Mouse (Mus musculus): ENCODE results near the gene Polr2e.

Polr2e gene

DNA sequence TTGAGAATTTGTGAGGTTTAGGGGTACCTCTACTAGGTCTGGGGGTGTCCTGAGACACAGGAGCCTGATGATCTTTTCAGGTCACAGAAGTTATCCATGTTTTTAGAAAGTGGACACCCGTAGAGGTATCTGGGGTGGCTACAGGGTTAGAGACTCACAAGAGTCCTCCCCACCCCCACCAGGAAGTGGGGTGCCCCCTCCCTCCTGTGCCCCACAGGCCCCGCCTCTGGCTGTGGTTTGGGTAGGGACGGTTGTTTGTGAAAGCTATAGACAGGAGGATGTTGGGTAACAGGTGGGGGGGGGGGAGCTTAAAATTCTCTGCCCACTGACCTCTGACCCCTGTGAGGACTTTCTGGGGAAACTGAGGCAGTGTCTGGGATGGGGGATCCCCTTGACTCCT lies 22.2 kb downstream of the Polr2e start:
- no peak for DNase-seq (ENCODE audit: low read depth, low spot score)

DNA sequence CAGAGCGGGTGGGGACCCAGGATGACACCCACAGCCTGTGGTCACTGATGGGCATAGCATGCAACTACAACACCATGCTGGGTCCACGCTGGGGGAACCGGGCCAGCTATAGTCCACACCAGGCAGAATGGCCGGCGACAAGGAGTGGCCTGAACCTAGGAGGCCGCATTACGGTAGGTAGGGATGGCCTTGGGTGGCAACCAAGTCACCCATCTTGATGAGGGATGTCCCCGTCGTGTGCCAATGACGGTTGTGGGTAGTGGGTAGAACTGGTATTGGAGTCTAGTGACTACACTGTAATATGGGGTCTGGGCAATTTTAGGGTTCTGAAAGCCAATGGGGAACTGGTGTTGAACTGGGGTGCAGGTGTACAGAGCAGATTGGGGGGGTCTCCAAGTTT lies 22.7 kb downstream of the Polr2e start:
- DNase-seq (ENCODE audit: low read depth, low spot score): no peak

DNA sequence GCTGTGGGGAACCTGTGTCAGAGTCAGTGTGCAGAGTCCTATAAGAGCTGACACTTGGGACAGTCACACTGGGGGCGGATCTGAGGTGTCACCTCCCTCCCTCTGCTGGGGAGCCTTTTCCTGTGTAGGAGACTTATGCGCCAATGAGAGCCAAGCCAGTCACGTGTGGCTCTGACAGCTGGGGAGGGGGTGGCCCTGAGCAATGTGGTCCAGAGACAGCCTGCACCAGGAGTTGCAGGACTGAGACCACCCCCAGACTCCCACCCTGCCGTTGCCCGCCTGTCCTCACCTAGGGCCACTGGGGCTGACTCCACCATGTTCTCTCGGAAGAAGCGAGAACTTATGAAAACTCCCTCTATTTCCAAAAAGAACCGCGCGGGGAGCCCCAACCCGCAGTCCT lies 23.1 kb downstream of the Polr2e start, which contains the start of gene Arhgap45:
Gene Arhgap45, plus strand, starts transcription at position 143 of the 400 bp plus-strand sequence.
- no peak for DNase-seq (ENCODE audit: low read depth, low spot score)

DNA sequence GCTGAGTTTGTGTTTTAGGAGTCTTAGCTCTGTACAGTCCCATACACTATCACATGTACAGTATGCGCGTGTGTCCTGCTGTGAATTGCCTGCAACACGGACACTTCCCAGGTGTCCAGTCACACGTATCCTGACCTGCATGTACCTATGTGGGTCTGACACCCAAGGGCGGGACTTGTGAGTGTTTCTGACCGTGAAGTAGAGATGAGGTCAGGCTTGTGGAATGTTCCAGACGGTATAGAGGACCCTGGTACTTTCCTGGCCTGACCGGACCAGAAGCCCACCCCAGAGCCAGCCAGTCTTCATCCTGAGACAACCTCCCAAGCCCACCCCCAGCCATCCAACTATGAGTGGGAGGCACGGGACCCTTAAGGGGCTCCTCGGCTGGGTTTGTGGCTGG lies 24.0 kb downstream of the Polr2e start:
- no peak for DNase-seq (ENCODE audit: low read depth, low spot score)

DNA sequence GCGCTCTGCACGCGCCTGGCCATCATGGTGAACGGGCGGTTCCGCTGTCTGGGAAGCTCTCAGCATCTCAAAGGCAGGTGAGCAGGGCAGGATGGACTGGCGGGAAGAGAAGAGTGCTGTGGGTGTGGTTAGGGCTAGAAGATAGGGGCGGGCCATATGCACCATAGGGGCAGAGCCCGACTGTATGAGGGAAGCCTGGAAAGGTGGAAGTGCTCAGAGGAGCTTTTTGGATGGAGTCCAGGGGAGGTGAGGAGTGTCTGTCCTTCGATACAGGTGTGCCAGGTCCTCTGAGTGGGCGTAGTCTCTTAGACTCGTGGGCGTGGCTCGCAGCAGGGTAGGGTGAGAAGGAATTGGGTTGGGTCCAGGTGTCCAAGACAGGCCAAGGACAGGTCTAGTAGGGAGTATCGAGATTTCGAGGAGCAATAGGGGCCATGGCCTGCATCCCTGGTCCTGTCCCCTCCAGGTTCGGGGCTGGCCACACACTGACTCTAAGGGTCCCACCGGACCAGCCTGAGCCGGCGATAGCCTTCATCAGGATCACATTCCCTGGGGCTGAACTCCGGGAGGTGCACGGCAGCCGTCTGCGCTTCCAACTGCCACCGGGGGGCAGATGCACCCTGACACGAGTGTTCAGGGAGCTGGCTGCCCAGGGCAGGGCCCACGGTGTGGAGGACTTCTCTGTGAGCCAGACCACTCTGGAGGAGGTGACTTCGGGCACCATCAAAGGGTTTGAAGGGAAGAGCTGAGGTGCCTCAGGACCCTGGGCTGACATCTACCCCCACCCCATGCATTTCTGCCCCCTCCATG lies 24.9 kb downstream of the Polr2e start:
- no peak for DNase-seq (ENCODE audit: low read depth, low spot score)

DNA sequence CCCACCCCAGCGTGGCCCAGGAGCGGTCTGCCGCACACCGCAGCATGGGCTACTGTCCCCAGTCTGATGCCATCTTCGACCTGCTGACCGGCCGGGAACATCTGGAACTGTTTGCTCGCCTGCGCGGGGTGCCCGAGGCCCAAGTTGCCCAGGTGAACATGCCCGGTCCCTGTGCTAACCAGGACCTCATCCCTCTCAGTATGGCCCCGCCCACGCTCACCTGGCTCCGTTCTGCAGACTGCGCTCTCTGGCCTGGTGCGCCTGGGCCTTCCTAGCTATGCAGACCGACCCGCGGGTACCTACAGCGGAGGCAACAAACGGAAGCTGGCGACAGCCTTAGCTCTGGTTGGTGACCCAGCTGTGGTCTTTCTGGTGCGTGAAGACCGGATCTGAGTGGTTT lies 26.0 kb downstream of the Polr2e start:
- DNase-seq (ENCODE audit: low read depth, low spot score): no peak

DNA sequence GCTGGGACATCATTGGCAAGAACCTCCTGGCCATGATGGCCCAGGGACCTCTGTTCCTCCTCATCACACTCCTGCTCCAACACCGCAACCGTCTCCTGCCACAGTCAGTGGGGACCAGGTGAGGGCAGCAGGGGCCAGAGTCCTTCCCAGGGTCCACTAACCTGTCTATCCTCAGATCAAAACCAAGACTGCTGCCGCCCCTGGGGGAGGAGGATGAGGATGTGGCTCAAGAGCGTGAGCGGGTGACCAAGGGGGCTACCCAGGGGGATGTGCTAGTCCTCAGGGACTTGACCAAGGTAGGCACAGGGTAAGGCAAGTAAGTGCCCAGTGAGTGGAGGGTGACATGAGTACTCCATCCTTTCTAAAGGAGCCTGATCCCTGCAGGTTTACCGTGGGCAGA lies 27.9 kb downstream of the Polr2e start:
- no peak for DNase-seq (ENCODE audit: low read depth, low spot score)

DNA sequence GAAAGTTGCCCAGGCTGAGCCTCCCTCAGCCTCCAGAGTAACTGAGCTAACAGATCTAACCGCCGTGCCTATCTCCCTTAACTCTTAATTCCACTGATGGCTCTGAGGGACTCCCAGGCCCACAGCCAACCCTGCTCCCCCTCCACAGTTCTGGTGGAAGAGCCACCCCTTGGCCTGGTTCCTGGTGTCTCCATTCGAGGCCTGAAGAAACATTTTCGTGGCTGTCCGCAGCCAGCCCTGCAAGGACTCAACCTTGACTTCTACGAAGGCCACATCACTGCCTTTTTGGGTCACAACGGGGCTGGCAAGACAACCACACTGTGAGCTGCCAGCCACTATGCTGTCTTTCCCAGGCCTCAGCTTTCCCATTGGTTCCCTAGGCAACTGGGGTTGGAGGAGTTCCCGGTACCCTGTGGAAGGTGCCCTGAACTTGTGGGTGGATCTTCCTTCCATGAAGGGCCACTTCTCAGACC lies 35.3 kb downstream of the Polr2e start:
- DNase-seq (ENCODE audit: low read depth, low spot score): no peak

DNA sequence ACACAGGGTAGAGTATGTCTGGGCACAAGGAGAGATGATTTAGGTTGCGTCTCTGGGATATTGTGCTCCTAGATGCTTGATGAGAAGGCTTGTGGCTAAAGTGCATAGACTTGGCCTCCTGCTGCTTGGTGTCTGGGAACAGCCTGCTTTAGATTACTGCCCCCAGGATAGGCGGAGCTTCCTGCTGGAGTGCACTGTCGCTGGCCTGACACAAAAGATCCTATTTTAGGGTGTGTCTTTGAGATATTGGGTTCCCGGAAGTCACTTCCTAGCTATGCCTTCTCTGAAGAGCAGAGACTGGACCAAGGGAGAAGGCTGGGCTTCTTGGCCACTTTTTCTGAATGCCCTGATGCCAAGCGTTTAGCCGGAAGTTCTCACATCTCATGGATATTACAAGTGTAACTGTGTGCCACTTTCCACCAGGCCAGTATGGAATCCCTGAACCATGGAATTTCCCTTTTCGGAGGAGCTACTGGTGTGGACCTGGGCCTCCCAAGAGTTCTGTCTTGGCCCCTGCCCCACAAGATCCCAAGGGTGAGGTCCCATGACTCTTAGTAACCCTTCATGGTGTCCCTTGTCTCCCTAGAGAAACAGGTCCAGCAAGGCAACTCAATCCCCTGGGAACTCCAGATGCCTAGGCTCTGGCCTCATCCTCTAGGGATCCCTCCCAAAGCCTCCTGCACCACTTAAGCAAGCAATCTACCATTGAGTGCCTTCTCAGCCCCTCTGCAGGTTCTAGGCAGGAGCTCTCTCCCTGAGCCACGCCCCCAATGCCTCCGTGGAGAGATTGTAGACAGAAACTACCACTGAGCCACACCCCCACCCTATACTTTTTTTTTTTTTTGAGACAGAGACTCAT lies 36.0 kb downstream of the Polr2e start:
- DNase-seq (ENCODE audit: low read depth, low spot score): no peak

DNA sequence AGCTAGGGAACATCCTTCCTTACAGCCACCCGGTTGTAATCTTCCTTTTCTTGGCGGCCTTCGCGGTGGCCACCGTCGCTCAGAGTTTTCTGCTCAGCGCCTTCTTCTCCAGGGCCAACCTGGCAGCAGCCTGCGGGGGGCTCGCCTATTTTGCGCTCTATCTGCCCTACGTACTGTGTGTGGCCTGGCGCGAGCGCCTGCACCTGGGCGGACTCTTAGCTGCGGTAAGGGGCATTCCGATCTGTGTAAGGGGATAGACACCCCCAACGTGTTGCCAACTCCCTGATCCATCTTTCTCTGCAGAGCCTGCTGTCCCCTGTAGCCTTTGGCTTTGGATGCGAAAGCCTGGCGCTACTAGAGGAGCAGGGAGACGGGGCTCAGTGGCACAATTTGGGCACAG lies 36.8 kb downstream of the Polr2e start:
- DNase-seq (ENCODE audit: low read depth, low spot score): no peak

DNA sequence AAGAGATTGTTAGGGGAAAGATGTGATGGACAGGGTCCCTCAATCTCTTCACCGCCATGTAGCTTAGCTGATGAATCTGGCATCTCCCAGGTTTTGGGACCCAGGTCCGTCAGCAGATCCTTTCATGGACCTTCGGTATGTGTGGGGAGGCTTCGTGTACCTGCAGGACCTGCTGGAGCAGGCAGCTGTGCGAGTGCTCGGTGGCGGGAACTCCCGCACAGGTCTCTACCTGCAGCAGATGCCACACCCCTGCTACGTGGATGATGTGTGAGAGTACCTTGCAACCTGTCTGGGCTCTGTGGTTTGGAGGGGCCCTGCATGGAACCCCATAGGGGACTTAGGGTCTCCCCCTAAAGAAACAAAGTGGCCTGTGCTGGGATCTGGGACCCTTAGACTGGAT lies 37.6 kb downstream of the Polr2e start:
- DNase-seq (ENCODE audit: low read depth, low spot score): no peak

DNA sequence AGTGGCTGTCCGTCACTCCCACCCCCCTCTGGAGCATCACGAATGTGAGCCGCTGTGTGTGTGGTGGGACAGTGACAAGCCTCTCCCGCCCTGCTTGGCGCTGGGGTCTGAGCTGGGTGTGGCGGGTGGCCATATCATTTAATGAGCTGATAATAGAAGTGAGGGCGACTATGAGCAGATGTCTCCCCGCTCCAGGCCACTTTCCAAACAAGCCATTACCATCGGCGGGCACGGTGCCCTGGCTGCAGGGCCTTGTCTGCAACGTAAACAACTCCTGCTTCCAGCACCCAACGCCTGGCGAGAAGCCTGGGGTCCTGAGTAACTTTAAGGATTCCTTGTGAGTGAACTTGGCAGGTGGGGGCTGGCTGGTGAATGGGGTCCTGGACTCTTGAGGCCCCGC lies 41.8 kb downstream of the Polr2e start:
- DNase-seq (ENCODE audit: low read depth, low spot score): no peak

DNA sequence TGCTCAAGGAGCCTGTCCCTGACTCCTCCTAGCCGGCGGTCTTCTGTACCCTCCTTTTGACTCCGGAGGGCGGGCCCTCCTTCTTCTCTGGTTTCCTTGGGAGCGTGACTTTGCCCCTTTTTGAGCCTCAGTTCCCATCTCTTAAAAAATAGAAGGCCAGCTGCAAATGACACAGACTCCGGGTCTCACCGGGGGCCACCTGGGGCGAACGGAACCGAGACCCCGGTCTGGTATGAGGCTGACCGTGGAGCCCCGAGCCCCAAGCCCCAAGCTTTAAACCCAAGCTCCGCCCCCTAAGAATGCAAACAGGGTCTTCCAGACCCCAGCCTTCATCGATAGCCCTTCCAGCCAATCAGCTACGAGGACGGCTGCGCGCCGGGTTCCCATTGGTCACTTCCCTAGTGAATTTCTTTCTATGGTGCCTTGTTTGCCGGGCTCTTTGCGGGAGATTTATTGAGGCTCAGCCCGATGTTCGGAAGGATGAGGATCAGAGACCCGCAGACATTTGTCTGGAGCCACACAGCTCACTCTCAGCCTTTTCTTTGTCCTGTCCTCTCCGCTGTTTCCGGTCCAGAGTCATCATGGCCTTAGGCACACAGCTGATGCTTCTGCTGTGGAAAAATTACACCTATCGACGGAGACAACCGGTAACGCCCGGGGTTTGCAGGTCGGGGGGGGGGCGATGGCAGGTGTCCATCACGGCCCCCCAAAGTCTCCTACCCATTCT lies 42.4 kb downstream of the Polr2e start:
- peak; percentile 93 for DNase-seq (ENCODE audit: low read depth, low spot score)

DNA sequence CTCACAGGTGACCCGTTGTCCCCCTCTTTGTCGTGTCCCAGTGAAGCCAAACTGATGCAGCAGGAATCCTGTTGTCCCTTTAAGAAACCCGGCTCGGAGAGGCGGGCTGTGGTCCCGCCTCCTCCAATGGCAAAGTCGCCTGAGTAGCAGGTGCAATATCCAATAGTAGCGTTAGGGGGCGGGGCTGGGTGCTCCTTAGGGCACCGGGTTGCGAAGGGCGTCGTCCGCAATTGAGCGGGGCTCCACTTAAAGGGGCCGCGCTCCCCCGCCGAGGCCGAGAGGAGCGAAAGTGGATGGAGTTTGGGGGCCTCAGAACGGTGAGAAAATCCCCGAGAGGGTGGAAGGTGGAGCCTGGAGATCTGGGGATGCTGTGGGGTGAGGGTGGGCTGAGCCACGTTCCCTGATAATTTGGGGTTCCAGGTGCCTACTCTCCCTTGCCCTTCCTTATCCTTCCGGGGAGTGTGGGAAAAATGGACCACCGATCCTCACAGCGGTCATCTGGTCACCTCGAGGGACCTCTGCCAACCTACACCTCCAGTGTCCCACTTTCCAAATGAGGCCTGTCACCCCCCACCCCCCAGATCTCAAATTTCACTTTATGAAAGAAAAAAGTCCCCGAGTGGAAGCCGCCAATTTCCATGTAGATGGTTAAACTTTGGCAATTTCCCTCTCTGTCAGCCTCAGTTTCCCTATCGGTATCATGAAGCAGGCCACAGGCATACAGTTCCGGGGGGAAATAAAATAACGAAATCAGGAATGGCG lies 43.1 kb downstream of the Polr2e start, which contains the start of gene Abca7:
Gene Abca7, plus strand, starts transcription at position 223 of the 762 bp plus-strand sequence.
- peak; percentile 95 for DNase-seq (ENCODE audit: low read depth, low spot score)

DNA sequence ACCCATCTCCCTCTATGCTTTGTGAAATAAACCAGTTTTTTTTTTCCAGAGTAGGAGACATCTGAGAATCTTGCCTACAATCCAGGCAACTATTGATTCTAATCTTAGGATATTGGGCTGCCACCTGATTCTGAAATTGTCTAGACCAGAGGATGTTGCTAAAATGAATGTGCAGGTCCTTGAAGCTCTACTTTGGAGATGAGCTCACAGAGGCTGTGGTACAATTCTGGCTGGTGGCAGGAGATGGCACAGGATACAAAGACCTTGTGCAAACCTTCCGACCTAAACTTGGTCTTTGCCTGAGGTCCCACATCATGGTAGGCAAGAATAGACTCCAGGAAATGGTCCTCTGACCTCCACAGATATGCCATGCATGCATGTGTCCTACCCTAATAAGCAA lies 44.0 kb downstream of the Polr2e start:
- DNase-seq (ENCODE audit: low read depth, low spot score): no peak

DNA sequence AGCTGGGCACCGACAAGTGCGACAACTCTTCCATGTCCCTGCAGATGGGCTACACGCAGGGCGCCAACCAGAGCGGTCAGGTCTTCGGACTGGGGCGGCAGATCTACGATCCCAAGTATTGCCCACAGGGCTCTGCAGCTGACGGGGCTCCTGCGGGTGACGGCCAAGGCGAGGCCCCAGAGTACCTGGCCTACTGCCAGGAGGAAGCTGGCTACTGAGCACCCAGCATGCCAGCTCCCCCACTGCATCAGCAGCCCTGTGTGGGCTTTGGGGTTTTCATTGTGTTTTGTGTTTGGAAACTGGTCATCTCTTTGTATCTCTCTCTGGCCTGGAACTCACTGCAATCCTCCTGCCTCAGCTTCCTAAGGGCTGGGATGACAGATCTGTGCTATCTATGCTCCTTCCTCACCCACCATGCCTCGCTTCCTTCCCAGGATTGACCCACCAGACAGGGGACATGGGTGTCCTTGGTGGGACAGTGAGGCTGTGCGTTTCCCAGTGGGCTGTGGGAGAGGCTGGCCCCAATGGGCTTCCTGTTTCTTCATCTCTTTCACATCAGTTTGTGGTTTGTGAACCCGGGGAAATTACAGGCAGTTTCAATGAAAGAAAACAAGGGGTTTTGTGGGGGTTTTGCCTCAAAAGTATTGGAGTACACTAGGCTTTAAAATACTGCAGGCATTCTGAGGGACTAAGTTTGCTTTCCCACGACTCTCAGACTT lies 45.0 kb downstream of the Polr2e start:
- DNase-seq (ENCODE audit: low read depth, low spot score): no peak

DNA sequence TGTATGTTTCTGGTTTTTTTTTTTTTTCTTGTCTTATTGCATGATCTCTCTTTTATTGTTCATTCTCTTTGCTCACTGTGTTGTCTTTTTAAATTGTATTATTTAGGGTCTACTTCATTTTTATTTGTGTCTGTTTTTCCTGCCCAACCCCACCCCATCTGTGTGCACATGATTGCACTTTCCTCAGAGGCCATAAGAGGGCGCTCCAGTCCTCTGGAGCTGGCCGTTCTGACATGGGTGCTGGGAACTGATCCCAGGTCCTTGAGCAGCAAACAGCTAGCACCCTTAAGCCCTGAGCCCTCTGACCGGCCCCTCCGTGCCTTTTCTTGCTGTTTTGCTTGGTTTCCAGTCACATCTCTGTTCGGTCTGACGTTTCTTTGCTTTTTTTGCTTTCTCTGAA lies 48.0 kb downstream of the Polr2e start:
- no peak for DNase-seq (ENCODE audit: low read depth, low spot score)

DNA sequence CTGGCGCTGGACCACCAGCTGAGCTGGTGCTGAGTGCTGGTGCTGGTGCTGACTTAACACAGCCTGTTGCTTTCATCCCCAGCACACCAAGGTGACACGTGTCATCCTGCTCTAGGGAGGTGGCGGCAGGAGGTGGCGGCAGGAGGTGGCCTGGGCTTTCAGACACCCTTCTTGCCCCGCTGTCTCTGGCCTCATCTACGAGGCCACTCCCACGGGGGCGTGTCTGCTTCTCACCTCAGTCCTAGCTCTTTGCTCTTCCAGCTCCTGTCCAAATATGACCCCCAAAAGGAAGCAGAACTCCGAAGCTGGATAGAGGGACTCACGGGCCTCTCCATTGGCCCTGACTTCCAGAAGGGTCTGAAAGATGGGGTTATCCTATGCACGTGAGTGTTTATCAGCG lies 48.5 kb downstream of the Polr2e start:
- no peak for DNase-seq (ENCODE audit: low read depth, low spot score)

DNA sequence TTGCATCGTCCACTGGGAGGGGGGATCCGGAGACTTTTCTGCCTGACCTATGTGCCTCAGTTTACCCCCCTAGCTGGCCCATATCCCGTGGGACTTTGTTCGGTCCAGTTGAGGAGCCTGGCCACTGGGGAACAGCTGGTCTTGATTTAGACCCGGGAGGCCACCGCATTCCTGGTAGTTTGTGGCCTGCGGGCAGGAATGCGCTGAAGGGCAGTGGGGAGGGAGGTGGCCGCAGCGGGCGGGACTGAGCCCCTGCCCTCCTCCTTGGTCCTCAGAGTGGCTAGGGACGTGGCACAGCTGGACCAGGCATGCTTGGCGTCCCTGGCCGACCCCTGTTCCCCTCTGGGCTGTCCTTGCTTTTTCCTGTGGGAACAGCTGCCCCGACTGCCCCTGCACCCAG lies 49.7 kb downstream of the Polr2e start:
- DNase-seq (ENCODE audit: low read depth, low spot score): peak; percentile 80

DNA sequence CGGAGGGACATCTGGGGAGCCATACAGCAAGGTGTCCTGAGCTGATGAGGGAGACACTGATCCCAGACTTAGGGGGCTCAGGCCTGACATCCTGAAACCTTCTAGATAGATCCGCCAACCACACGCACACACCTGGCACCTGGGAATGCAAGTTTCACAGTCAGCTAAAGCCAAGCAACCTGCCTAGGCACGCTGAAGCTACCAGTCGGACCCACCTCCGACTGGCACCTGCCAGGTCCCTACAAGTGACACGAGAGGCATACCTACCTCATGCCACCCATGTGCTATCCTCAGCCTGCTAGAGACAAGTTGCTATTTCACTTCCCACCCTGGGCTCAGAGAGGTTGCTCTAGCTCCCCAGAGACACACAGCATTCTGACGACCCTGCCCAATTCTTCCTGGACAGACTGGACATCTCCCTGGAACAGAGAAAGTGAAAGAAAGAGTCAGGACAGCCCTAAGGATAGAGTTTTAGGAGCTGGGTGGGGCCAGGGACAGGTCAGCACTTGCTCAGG lies 50.3 kb downstream of the Polr2e start:
- no peak for DNase-seq (ENCODE audit: low read depth, low spot score)
